Mouse (Mus musculus) midbrain, embryonic 13.5 days (tissue): ENCODE data around the gene 4930518I15Rik. TPM values are rescaled to one million over a fixed set of nuclear protein-coding genes. Genes with fewer than 3 reads are reported as not detected.
"Not testable (repeated sequence)": the region's sequence is repeated elsewhere in the genome, so short reads cannot be mapped to it uniquely, and the experiment has no call there.

Source experiments
- ATAC-seq: fragments of 200-750 bp; cut with Nextera tagmentation; 2 replicates; pipeline ENCODE4 v1.8.0; 2017; ENCODE audit warnings: mild to moderate bottlenecking, moderate TSS enrichment, moderate library complexity
- H3K27ac ChIP-seq: fragments of 300-500 bp; sonication (generic); 2 replicates; pipeline ENCODE4 v1.5.1; 2015; ENCODE audit warnings: inconsistent platforms, mild to moderate bottlenecking, moderate library complexity
- H3K27me3 ChIP-seq: fragments of 300-500 bp; sonication (generic); 2 replicates; pipeline ENCODE4 v1.6.1; 2015; ENCODE audit warnings: mild to moderate bottlenecking, inconsistent platforms
- H3K36me3 ChIP-seq: fragments of 300-500 bp; sonication (generic); 2 replicates; pipeline ENCODE4 v1.6.1; 2015; ENCODE audit warnings: mild to moderate bottlenecking, inconsistent platforms
- H3K4me1 ChIP-seq: fragments of 300-500 bp; sonication (generic); replicated peaks from 2 replicates; pipeline ENCODE4 v1.6.1; 2015; ENCODE audit warnings: inconsistent platforms
- H3K4me2 ChIP-seq: fragments of 300-500 bp; sonication (generic); replicated peaks from 2 replicates; pipeline ENCODE4 v1.6.1; 2015; ENCODE audit warnings: moderate library complexity, mild to moderate bottlenecking, inconsistent platforms
- H3K4me3 ChIP-seq: fragments of 300-500 bp; sonication (generic); replicated peaks from 2 replicates; pipeline ENCODE4 v1.5.1; 2015; ENCODE audit warnings: mild to moderate bottlenecking, inconsistent platforms
- H3K9ac ChIP-seq: fragments of 300-500 bp; sonication (generic); replicated peaks from 2 replicates; pipeline ENCODE4 v1.6.1; 2015; ENCODE audit warnings: mild to moderate bottlenecking, inconsistent platforms
- H3K9me3 ChIP-seq: fragments of 300-500 bp; sonication (generic); 2 replicates; pipeline ENCODE4 v1.6.1; 2016; ENCODE audit warnings: mild to moderate bottlenecking, inconsistent platforms
- WGBS: fragments of 180-500 bp; shearing (Covaris S2); methylation state at CpG from one replicate; pipeline ENCODE4 v1.1.7; 2015; 5-methylcytosine and 5-hydroxymethylcytosine counted together
- polyA plus RNA-seq: library from polyadenylated mRNA; unstranded; fragments of >200 nt; fragmentation: Nextera tagmentation; extraction: Ambion mirVana; gene quantifications from 2 replicates; pipeline ENCODE4 v1.2.1, GENCODE M21; 2015

4930518I15Rik gene
- polyA plus RNA-seq, 1 experiment from 2014 or later = 15.4 TPM

DNA sequence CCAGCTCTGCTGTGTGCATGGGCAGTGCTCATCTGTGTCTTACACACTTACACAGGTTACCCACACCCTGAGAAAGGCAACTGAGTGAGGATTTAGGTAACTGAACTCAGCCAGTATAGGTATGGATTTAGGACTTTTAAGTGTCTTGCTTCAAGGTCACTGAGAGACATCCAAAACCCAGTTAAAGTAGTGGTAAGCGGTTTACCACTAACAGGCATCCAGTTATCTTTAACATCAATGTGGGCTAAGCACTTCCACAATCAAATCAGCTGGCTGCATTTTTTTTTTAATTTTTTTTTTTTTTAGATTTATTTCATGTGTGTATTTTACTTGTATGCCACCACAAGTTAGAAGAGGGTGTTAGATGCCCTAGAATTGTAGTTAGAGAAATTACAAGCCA lies 1.4 kb downstream of the 4930518I15Rik start:
- no peak overlapping the region for H3K4me2 ChIP-seq
- H3K9me3 ChIP-seq = no peaks in the 10 kb centered on the region
- no peak overlapping the region for H3K9ac ChIP-seq
- H3K4me3 ChIP-seq = no peak overlapping the region
- no peak overlapping the region for H3K27ac ChIP-seq
- WGBS = 96% methylated on average over 1 of the region's 1 CpGs
- no peak for ATAC-seq
- peaks cover 34% of the 10 kb centered on the region for H3K36me3 ChIP-seq
- H3K27me3 ChIP-seq = no peaks in the 10 kb centered on the region
- H3K4me1 ChIP-seq = peaks cover 9% of the 10 kb centered on the region

DNA sequence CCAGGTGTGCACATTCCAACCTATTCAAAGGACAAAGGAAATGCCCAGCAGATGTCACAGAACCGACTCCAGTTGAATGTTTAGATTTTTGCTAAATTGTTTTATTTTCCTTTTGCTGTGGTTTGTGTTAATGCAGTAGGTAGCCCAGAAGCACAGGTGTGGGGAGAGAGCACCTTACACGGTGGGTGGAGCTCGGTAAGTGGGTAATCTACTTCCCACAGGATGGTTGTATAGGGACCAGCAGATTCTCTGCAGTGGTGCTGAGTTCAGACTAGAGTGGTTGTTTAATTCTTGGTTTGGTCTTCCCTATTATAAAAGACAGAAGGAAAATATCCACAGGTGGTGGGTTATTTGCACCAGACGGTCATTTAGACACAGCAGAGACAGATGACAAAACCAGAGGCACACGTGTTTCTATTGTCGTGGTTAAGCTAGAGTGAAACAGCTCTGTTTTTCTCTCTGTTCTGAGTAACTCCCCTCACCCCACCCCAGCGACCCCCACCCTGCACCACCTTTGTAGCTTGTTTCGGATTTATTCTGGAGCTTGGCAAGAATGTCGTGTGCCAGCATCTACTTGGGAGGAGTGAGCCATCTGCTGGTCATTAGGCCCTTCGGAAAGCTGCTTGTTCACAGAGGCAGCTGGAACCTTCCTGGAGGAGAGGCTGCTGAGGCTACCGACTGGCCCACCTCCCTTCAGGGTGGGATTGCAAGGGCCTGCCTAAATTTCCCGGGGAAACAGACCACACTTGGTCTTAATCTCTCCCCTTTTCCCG lies 3.6 kb downstream of the 4930518I15Rik start:
- H3K9me3 ChIP-seq, H3K27me3 ChIP-seq, H3K4me3 ChIP-seq, H3K27ac ChIP-seq, ATAC-seq, H3K4me2 ChIP-seq, H3K4me1 ChIP-seq, H3K9ac ChIP-seq: not testable (repeated sequence)
- 48% methylated on average over 13 of the region's 13 CpGs for WGBS
- H3K36me3 ChIP-seq = peaks cover 43% of the 10 kb centered on the region

DNA sequence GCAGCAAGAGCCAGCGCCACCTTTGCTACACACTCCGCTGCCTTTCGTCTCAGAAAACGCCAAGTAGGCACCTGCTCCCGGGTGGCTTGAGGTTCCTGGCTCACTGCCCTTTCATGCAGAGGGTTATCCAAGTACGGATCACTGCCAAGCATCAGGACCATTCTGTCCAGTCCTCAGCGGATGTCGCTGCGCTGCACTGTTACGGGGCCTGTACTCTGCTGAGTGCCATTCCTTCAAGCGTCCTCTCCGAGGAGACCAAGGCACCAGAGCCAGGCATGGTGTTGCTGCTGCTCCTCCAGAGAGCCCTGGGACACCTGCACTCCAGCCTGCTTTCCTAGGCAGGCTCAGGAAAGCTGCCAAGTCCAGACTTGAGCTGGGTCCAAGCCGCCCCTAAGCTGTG lies 4.2 kb downstream of the 4930518I15Rik start:
- 86% methylated on average over 9 of the region's 13 CpGs for WGBS
- not testable (repeated sequence) for H3K27ac ChIP-seq, H3K4me2 ChIP-seq, H3K9ac ChIP-seq, H3K27me3 ChIP-seq, H3K4me1 ChIP-seq, H3K4me3 ChIP-seq, ATAC-seq, H3K9me3 ChIP-seq
- peaks cover 46% of the 10 kb centered on the region for H3K36me3 ChIP-seq

DNA sequence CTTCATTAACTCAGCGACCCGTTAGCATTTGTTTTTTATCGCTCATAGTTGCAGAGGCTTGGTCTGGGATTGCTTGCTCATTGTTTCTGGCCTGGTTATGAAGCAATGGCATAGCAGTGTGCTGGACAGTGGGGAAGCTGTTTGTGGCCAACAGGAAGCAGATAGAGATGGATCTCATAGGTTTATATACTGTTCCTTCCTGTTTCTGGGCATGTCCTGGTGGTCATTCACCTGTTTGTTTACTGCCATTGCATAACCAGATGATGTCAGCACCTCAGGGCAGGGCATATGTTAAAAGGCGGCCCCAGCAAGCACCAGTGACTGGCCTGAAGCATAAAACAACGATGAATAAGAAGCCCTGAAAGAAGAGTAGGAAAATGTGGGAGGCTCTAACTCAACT lies 7.2 kb downstream of the 4930518I15Rik start:
- 88% methylated on average over 5 of the region's 5 CpGs for WGBS
- no peak overlapping the region for H3K27ac ChIP-seq
- H3K4me1 ChIP-seq = peaks cover 25% of the 10 kb centered on the region
- no peaks in the 10 kb centered on the region for H3K9me3 ChIP-seq
- H3K36me3 ChIP-seq = peaks cover 32% of the 10 kb centered on the region
- no peak overlapping the region for H3K4me2 ChIP-seq
- ATAC-seq = no peak
- H3K9ac ChIP-seq = no peak overlapping the region
- H3K27me3 ChIP-seq = no peaks in the 10 kb centered on the region
- no peak overlapping the region for H3K4me3 ChIP-seq

DNA sequence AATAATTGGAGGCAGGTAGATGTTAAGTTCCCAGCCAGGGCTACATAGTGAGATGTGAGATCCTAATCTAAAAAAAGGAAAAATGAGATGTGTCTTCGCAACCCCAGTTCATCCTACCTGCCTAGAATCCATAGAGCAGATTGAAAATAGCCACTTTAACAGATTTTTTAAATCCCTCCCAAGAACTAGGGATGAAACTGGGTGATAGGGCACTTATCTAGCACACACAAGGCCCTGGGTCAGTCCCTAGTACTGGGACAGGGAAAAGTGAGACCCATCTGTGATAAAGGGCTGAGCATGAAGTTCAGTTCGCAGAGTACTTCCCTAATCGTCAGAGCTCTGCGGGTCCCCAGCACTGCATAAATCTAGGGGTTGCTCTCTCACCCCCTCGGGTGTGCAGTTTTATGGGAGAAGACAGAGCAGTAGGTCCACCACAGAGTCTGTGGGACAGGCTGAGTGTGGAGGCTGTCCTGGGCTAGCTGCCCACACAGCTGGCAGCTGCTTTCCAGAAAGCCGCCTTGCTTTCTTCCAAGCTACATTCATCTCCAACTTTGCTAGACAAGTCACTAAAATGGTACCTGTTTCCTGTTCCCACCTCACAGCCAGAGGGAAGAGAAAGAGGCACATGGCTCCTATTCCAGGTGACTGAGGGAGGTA lies 9.1 kb downstream of the 4930518I15Rik start:
- ATAC-seq = no peak
- Histone ChIP-seq H3K36me3 (peaks cover 32% of the 10 kb centered on the region), H3K4me2 (no peak overlapping the region)

DNA sequence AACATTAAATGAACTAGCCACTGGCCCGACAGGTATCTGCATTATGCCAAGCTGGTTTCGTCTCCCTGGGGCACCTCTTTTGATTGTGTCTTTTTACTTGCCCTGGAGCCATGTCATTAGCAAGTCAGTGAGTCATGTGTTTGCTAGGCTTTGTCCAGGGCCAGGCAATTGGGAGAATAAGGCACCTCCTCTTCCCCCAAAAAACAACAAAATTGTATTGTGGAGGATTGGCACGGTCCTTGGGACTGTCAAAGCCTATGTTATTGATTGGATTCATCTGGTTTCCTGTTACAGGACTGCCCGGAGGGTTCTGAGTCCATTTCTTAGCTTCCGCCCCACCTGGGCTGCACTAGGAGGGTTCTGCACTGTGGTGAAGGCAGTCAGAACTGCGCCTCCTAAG lies 10.1 kb downstream of the 4930518I15Rik start:
- Histone ChIP-seq H3K36me3 (peaks cover 32% of the 10 kb centered on the region), H3K4me2 (no peak overlapping the region), H3K9ac (no peak overlapping the region), H3K27me3 (no peaks in the 10 kb centered on the region), H3K4me3 (no peak overlapping the region), H3K4me1 (peaks cover 53% of the 10 kb centered on the region), H3K27ac (peak overlapping the region; percentile 49; the same call in 1 of the 2 replicates), H3K9me3 (no peaks in the 10 kb centered on the region)
- 58% methylated on average over 6 of the region's 6 CpGs for WGBS
- ATAC-seq = no peak

More for the DNA sequence above, 9.1 kb downstream of the 4930518I15Rik start:
- no peaks in the 10 kb centered on the region for H3K9me3 ChIP-seq
- H3K4me3 ChIP-seq = no peak overlapping the region
- H3K27ac ChIP-seq = 0 out of 2 replicates have a peak overlapping the region, but pooled peaks have one; percentile 6
- H3K27me3 ChIP-seq = no peaks in the 10 kb centered on the region
- peaks cover 43% of the 10 kb centered on the region for H3K4me1 ChIP-seq
- no peak overlapping the region for H3K9ac ChIP-seq
- WGBS = 96% methylated on average over 6 of the region's 6 CpGs

DNA sequence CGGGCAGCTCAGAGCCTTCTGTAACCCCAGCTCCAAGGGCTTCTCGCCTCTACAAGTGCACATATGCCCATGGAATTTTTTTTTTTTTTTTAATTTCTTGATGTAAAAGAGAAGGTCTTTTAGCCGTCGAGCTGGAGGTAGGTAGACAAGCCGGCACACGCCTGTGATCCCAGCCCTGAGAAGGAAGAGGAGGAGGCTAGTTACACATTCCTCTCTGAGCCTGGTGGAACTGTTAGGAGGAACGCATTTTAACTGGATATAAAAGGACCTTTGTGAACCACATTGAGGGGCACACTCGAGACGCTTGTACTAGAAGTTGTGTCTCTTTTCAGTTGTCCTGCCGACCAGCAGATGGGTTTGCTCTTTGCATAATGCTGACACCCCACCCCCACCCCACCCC lies 13.0 kb downstream of the 4930518I15Rik start:
- Histone ChIP-seq H3K9ac (no peak overlapping the region), H3K36me3 (peaks cover 11% of the 10 kb centered on the region; the same call in 1 of the 2 replicates), H3K9me3 (no peaks in the 10 kb centered on the region), H3K4me3 (no peak overlapping the region), H3K27ac (peak overlapping the region; percentile 35), H3K4me2 (0 out of 2 replicates have a peak overlapping the region, but pooled peaks have one; percentile 6), H3K4me1 (peaks cover 83% of the 10 kb centered on the region), H3K27me3 (peaks cover 12% of the 10 kb centered on the region; the same call in 1 of the 2 replicates)
- WGBS = 42% methylated on average over 10 of the region's 10 CpGs
- no peak for ATAC-seq

DNA sequence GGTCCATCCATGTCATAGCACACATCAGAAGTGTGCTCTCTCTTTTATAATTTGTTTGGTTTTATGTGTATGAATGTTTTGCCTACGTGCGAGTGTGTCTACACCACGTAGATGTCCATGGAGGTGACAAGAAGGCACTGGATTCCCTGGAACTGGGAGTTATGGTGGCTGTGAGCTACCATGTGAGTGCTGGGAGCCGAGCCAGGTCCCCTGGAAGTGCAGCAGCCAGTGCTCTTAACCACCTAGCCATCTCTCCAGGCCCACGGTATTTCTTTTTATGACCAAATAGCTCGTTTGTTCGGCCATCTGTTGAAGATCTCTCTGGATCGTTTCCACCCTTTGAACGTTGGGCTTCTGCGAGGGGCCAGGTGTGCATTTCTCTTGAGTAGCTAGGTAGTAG lies 14.4 kb downstream of the 4930518I15Rik start:
- peaks cover 90% of the 10 kb centered on the region for H3K4me1 ChIP-seq
- ATAC-seq = no peak
- 0 out of 2 replicates have a peak, but pooled peaks cover 5% of the 10 kb centered on the region for H3K36me3 ChIP-seq
- H3K9ac ChIP-seq = no peak overlapping the region
- no peaks in the 10 kb centered on the region for H3K9me3 ChIP-seq
- WGBS = 84% methylated on average over 10 of the region's 10 CpGs
- no peak overlapping the region for H3K27ac ChIP-seq
- no peak overlapping the region for H3K4me3 ChIP-seq
- H3K4me2 ChIP-seq = peak overlapping the region; percentile 98
- H3K27me3 ChIP-seq = peaks cover 14% of the 10 kb centered on the region; the same call in 1 of the 2 replicates

DNA sequence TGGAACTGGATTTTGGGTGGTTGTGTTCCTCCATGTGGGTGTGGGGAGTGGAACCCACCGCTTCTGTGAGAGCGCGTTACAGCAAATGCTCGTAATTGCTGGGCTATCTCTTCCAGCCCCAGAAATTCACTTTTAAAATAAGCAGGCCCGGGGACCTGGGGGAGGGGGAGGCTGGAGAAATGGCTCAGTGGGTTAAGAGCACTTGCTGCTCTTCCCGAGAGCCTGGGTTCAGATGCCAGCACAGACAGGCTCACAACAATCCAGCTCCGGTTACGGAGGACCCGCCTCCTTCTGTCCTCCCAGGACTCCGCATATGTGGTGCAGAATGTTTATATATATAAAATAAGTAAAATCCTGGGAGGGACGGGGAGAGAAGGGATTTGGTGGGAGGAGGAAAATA lies 15.0 kb downstream of the 4930518I15Rik start:
- Histone ChIP-seq H3K36me3 (0 out of 2 replicates have a peak, but pooled peaks cover 5% of the 10 kb centered on the region), H3K4me1 (peaks cover 84% of the 10 kb centered on the region), H3K27me3 (peaks cover 14% of the 10 kb centered on the region; the same call in 1 of the 2 replicates), H3K9me3 (no peaks in the 10 kb centered on the region), H3K9ac (no peak overlapping the region), H3K4me2 (peak overlapping the region; percentile 98), H3K27ac (peak overlapping the region; percentile 84; the same call in 1 of the 2 replicates), H3K4me3 (peak overlapping the region; percentile 73)
- ATAC-seq = no peak
- WGBS = 8% methylated on average over 11 of the region's 11 CpGs

DNA sequence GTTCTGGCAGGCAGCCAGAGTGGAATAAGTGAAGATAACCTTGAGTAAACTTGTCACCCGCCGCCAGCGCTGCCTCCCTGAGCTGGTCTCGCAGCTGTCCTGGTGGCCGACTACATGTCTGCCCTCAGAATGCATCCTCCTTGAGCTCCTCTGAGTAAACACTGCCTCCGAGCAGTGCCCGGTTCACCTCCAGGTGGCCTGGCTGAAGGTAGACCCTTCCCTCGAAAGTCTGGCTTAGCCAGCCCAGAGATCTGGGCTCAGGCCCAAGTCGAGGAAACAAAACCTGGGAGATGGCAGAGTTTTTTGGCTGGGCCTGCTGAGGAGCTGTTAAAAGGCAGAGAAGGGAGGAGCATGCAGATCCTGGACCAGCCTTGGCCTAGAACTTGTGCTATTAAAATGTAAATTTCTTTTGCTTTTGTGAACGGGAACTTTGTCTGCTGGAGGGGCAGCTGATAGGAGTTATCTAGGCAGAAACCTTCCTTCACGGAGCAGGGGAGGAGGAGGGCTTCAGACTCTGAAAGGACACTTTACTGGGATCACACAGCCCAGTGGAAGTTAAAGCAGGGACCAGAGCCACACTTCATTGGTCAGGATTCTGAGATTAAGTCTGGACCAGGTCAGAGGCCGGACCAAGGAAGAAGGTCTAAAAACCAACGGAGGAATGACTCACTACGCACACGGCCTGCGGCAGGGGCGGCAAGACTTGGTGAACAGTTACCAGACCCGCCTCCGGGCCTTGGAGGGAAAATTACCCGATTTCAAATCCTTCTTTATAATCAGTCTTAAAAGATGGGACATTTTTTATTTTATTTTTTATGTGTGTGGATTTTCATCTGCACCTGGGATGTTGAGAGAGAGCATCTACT lies 15.7 kb downstream of the 4930518I15Rik start:
- Histone ChIP-seq H3K27ac (peak overlapping the region; percentile 84), H3K9me3 (no peaks in the 10 kb centered on the region), H3K4me2 (peak overlapping the region; percentile 98), H3K27me3 (peaks cover 14% of the 10 kb centered on the region; the same call in 1 of the 2 replicates), H3K36me3 (0 out of 2 replicates have a peak, but pooled peaks cover 4% of the 10 kb centered on the region), H3K4me3 (peak overlapping the region; percentile 73), H3K9ac (peak overlapping the region; percentile 79), H3K4me1 (peaks cover 79% of the 10 kb centered on the region)
- ATAC-seq = peak; percentile 31; the same call in 1 of the 2 replicates
- 3% methylated on average over 20 of the region's 20 CpGs for WGBS

DNA sequence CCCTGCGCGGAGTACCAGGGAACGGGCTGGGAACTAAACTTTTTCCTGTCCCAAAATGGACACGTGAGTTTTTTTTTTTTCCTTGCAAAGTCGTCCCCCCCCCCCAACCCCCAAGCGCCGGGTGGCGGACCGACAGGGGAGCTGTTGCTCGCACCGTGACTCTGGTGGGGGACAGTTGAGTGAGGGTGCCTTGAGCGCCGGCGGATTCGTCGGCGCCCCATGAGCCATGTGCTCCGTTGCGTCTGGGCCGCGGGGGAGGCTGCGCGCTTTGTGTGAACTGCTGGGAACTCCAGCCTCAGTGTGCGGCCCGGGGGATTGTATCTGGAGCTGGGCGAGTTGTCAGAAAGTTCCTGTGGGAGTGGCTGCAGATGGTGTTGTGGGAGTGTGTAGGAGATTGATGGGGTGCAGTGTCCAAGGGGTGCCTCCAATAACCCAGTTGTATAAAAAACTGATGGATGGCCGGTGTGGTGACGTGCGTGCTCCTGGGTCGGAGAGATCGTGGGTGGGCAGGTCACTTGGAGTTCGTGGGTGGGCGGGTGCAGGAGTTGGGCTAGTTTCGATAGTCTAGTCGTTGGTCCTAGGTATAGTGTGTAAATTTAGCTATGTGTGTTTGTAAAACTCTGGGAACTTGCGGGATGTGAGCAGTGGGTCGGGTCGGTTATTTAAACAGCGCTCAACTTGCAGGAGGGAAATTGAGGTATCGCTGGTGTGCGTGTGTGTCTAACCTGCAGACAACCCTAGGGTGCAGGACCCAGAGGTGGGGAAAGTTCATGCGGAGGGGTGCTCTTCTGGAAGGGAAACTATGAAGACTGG lies 16.5 kb downstream of the 4930518I15Rik start:
- WGBS = under 1% methylated on average over 42 of the region's 42 CpGs
- peak overlapping the region; percentile 98 for H3K4me2 ChIP-seq
- H3K9me3 ChIP-seq = no peaks in the 10 kb centered on the region
- H3K36me3 ChIP-seq = peaks cover 4% of the 10 kb centered on the region; the same call in 1 of the 2 replicates
- H3K4me1 ChIP-seq = peaks cover 72% of the 10 kb centered on the region
- H3K27ac ChIP-seq = peak overlapping the region; percentile 84
- peaks cover 14% of the 10 kb centered on the region; the same call in 1 of the 2 replicates for H3K27me3 ChIP-seq
- ATAC-seq = peak; percentile 13; the same call in 1 of the 2 replicates
- H3K4me3 ChIP-seq = peak overlapping the region; percentile 73
- H3K9ac ChIP-seq = peak overlapping the region; percentile 79
